Mouse (Mus musculus) right cerebral cortex, postnatal 25 days (tissue): ENCODE results near the gene Cyp4f13.
A peak's percentile ranks its signal among the peaks of the same experiment; 100 is the strongest.

Experiments
- DNase-seq: peaks from one replicate; pipeline ENCODE4 v3.0.0; 2022

Gene Cyp4f13

GRCm38 (mm10) chr17:32904414-32904813 lies 42.8 kb downstream of the Cyp4f13 start:
- DNase-seq: no peak

DNA sequence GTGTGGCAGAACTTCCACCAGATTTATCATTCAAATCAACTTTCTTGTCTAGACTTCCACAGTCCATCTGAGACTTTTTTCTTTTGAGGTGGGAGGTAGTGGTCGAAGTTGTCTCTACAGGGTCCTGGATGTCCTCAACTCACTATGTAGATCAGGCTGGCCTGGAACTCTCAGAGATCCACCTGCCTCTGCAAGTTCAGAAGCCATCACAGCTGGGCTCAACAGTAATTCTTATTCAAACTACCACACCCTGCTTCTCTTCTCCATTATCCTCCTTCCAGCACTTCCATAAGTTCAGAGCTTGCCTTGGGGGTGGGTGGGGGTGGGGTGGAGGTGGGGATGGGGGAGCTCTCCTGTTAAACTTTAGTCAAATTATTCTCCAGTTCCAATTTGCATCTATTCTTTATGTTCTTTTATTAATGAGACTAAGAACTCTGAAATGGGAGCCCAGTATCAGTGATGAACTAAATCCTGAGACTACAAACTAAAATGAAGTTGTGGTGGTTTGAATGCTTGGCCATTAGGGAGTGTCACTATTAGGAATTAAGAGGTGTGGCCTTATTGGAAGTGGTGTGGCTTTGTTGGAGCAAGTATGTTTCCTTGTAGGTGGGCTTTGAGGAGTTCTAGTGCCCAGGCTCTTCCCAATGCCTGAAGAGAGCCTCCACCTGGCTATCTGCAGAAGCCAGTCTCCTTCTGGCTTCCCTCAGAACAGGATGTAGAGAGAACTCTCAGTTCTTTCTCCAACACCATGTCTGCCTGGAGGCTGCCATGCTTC lies 45.3 kb downstream of the Cyp4f13 start:
- DNase-seq: no peak

DNA sequence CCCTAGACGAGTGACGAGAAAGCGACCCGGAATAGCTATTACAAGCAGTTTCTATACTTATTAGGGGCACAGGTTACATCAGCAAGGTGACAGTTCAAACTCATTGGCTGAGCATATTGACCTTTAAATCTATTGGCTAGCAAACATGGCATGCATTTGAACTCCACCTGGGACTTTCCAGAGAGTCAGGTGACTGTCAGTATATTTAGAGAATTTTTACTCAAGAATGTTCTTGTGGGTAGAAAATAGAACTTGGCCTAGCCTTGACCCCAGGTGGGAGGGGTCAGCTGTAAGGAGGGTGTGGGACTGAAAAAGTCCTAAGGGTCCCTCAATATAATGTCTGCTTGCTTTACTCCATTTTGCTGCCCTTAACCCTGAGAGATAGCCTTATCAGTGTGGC lies 51.8 kb downstream of the Cyp4f13 start:
- no peak for DNase-seq

GRCm38 (mm10) chr17:32893901-32894300 lies 53.3 kb downstream of the Cyp4f13 start:
- no peak for DNase-seq

DNA sequence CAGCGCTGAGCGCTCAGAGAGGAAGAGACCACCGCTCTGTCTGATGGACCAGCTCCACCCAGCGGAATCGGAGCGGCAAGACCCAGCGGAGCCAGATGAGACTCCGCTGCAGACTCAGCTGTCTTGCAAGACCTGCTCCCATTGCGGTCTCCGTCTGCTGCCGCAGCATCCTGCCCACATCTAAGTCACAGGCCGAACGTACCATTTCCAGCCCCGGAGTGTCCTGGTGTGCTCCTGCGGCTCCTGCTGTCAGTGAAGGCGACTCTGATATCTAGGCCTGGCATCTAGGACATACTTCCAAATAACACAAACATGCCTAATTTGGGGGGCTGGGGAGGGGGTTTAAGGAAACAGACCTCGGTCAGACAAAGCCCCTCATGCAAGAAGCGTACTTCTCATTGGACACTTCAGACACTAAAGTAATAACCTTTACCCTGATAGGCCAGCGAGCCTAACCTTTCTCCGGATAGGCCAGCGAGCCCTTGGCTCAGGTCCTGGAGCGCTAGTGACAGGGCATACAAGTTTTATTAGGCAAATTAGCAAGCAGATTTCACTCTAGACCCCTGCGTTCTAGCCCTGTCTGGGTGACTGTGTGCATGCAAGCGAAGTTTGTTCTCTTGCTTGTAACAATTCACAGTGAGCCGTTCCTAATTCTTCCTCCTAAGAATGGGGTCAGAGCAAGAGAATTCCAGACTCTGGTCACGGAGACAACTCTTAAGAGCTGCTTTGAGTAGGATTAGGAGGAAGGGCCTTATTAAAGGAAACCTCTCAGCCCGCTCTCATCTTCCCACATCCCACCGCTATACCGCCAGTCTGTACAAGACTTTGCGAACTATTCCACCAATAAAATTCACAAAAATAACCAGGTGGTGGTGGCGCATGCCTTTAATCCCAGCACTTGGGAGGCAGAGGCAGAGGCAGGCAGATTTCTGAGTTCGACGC lies 55.7 kb downstream of the Cyp4f13 start, which contains the start of gene Zfp870:
Gene Zfp870 (minus strand): TSS at position 404 of the 942 bp plus-strand sequence.
- DNase-seq: peak; percentile 83

- no peak for DNase-seq
Measured at GRCm38 (mm10) chr17:32890852-32891238, 56.4 kb downstream of the Cyp4f13 start.

DNA sequence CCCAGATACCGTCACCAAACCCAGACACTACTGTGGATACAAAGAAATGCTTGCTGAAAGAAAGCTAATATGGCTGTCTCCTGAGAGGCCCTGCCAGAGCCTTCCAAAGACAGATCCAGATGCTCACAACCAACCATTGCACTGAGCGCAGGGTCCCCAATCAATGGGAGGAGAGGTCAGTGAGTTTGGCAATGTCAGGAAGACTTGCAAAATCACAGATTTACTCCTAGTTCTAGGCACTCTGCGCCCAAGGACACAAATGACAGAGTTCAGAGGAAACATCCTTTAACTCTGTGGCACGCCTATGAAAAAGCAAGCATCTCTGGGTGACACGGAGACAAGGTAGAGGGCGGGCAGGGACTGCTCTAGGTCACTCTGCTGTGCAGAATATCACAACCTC lies 57.6 kb downstream of the Cyp4f13 start:
- DNase-seq: no peak

DNA sequence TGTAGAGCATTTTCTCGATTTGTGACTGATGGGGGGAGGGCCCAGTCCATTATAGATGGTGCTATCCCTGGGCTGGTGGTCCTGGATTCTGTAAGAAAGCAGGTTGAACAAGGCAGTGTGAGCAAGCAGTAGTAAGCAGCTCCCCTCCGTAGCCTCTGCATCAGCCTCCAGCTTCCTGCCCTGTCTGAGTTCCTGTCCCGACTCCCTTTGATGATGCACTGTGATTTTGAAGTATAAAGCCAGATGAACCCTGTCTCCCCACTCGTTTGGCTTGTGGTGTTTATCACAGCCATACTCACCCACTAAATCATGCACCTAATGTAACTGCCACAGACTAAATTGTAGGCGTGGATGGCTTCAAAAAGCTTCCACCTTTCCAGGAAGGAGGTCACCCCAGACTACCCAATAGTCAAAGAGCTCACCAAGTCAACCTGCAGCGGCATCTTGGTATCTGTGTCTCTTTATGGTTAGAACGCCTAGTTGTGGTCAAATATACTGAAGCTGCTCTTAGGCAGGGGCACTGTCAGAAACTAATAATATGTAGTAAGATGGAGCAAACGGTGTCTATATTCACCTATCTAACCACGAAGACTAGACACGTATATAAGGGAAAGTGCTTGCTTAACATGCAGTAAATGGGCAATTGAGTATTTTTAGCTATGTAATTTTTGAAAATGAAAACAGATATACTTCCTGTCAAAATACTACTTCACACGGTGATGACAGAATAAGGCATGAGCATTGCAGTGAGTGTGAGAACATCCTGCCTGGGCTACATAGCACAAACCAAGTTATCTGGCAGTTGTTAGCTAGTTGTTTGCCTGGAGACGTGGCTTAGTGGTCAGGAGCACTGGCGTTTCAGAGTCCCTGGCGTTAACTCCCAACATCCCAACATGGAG lies 66.6 kb downstream of the Cyp4f13 start:
- no peak for DNase-seq

DNA sequence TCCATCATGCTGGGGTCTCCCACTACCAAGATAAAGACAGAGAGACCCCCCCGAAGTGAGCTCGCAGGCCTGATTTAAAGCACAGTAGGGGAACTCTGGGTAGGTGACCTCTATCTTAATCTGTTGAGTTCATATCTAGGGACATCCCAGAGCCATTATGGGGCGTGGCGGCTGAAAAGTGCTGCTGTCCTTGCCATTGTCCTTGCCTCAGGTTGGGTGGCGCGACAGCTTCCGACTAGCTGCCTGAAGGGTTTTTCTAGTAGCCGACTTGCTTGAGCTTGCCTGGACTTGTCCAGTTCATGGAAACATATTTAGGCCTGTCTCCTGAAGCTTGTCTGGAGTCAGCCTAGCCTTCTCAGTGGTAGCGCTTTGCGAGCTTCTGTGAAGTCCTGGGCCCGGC lies 68.4 kb downstream of the Cyp4f13 start:
- DNase-seq: no peak

GRCm38 (mm10) chr17:32877471-32878171 lies 69.6 kb downstream of the Cyp4f13 start:
- DNase-seq: no peak
